Mouse (Mus musculus) heart, embryonic 12.5 days (tissue): ENCODE measurements around the gene Znrf2. TPM values are rescaled to one million over a fixed set of nuclear protein-coding genes. Genes with fewer than 3 reads are reported as not detected.
"Not testable (repeated sequence)": the region's sequence is repeated elsewhere in the genome, so short reads cannot be mapped to it uniquely, and the experiment has no call there.

Source experiments
- ATAC-seq: fragments of 200-750 bp; cut with Nextera tagmentation; 2 replicates; pipeline ENCODE4 v1.8.0; 2017; ENCODE audit warnings: moderate TSS enrichment, moderate library complexity; ENCODE audit not compliant: insufficient number of reproducible peaks, low FRiP score
- H3K27ac ChIP-seq: fragments of 300-500 bp; sonication (generic); 2 replicates; pipeline ENCODE4 v1.5.1; 2016; ENCODE audit warnings: mild to moderate bottlenecking, moderate library complexity; ENCODE audit not compliant: poor library complexity, severe bottlenecking
- H3K27me3 ChIP-seq: fragments of 300-500 bp; sonication (generic); replicated peaks from 2 replicates; pipeline ENCODE4 v1.6.1; 2016; ENCODE audit warnings: mild to moderate bottlenecking, moderate library complexity
- H3K36me3 ChIP-seq: fragments of 300-500 bp; sonication (generic); 2 replicates; pipeline ENCODE4 v1.6.1; 2016; ENCODE audit warnings: mild to moderate bottlenecking, moderate library complexity
- H3K4me1 ChIP-seq: fragments of 300-500 bp; sonication (generic); replicated peaks from 2 replicates; pipeline ENCODE4 v1.6.1; 2016; ENCODE audit warnings: mild to moderate bottlenecking
- H3K4me2 ChIP-seq: fragments of 300-500 bp; sonication (generic); 2 replicates; pipeline ENCODE4 v1.6.1; 2016; ENCODE audit warnings: mild to moderate bottlenecking, moderate library complexity
- H3K4me3 ChIP-seq: fragments of 300-500 bp; sonication (generic); 2 replicates; pipeline ENCODE4 v1.5.1; 2016; ENCODE audit warnings: mild to moderate bottlenecking
- H3K9ac ChIP-seq: fragments of 300-500 bp; sonication (generic); 2 replicates; pipeline ENCODE4 v1.6.1; 2016; ENCODE audit warnings: mild to moderate bottlenecking, moderate library complexity
- H3K9me3 ChIP-seq: fragments of 300-500 bp; sonication (generic); replicated peaks from 2 replicates; pipeline ENCODE4 v1.6.1; 2016; ENCODE audit warnings: mild to moderate bottlenecking, moderate library complexity
- WGBS: fragments of 180-500 bp; shearing (Covaris S2); methylation state at CpG from one replicate; pipeline ENCODE4 v1.1.7; 2016; 5-methylcytosine and 5-hydroxymethylcytosine counted together
- polyA plus RNA-seq: library from polyadenylated mRNA; unstranded; fragments of >200 nt; fragmentation: Nextera tagmentation; extraction: Ambion mirVana; gene quantifications from 2 replicates; pipeline ENCODE4 v1.2.1, GENCODE M21; 2016

The Znrf2 gene
- polyA plus RNA-seq, 1 experiment from 2014 or later = 3.1 TPM

DNA sequence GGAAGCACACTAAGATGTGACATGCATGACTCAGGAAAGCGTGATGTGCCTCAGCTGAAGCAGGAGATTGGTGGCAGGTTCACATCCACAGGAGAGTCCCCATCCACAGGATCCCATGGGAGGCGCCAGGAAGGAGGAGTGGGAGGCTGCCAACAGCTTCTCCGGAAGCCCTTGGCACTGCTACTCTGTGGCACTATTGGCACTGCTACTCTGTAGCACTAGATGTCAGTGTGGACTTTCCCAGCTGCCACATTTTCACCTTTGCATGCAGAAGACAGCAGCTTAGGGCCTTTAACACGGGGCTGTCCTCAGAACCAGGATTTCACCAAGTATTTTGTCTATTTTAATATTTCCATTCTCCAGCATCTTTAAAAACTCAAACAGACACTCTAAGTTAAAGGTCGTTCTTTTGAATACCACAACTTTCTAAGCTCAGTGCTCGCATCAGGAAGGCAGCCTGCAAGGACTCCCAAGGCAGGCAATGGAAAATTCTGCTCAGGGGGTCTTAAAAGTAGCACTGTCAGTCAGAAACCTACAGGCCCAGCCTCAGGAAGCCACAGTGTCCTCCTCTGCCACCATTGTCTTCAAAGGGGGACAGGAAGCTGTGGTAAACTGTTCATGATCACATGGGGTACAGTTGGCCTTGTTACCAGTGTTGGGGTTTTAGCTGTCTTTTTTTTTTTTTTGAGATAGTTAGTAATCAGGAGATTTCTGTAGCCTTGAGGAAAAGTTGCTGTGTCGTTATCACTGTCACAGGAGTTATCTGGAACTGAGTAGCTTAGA lies 7.0 kb upstream of the Znrf2 start:
- no peak for ATAC-seq
- H3K27ac ChIP-seq = no peak overlapping the region
- no peaks in the 10 kb centered on the region for H3K27me3 ChIP-seq
- 51% methylated on average over 7 of the region's 7 CpGs for WGBS
- no peaks in the 10 kb centered on the region for H3K36me3 ChIP-seq
- no peak overlapping the region for H3K4me3 ChIP-seq
- H3K9me3 ChIP-seq = no peaks in the 10 kb centered on the region
- H3K9ac ChIP-seq = no peak overlapping the region
- peaks cover 17% of the 10 kb centered on the region for H3K4me1 ChIP-seq
- H3K4me2 ChIP-seq = no peak overlapping the region

DNA sequence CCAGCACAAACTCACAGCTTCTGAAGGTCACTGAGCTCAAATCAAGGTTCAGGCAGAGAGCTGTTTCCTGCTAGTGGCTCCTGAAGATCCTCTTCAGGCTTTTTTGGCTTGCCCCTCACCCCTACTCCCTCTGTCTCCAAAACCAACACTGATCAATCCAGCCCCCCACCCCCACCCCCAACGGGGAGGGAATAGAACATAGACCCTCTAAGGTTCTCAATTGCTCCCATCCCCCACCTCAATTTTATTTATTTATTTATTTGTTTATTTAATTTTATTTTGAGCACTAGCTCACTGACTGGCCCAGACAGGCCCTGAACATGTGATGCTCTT lies 6.4 kb upstream of the Znrf2 start:
- no peak for ATAC-seq
- Histone ChIP-seq H3K9me3 (no peaks in the 10 kb centered on the region), H3K4me1 (peaks cover 17% of the 10 kb centered on the region), H3K27me3 (no peaks in the 10 kb centered on the region), H3K36me3 (no peaks in the 10 kb centered on the region), H3K27ac (no peak overlapping the region), H3K4me2 (no peak overlapping the region), H3K4me3 (no peak overlapping the region), H3K9ac (no peak overlapping the region)
- 65% methylated on average over 1 of the region's 1 CpGs for WGBS

DNA sequence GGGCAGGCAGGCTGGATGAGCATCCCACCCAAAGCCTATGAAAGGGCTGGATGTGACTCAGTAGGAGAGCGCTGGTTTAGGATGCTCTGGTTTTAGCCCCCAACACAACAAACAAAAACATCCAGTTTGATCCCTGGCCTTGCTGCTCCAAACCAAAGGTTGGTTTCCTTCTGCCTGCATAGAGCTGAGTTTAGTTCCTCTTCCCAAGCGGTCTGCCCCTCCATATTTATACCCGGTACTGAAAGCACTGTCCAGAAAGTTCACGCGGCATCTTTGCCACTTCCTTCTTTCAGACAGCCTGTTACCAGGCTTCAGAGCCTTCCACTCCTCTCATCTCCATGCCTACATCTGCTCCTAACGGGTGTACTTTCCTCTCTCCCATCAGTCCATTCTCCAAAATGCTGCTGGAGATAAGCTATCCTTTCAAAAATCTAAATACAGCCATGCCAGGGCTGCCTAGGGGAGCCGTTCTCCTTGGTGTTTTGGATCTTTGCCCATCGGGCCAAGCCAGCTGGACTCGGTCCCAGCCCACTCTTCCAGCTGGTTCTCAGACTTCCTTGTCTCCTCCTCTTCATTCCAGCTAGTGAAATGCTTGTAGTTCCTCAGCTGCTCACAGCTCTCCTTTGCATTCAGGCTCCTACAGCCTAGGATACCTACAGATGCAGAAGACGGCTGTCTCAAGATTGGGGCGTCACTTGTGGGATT lies 5.0 kb upstream of the Znrf2 start:
- Histone ChIP-seq H3K9ac (no peak overlapping the region), H3K4me2 (no peak overlapping the region), H3K4me1 (peaks cover 21% of the 10 kb centered on the region), H3K27me3 (no peaks in the 10 kb centered on the region), H3K4me3 (no peak overlapping the region), H3K36me3 (no peaks in the 10 kb centered on the region), H3K9me3 (no peaks in the 10 kb centered on the region), H3K27ac (no peak overlapping the region)
- no peak for ATAC-seq
- WGBS = 71% methylated on average over 11 of the region's 11 CpGs

DNA sequence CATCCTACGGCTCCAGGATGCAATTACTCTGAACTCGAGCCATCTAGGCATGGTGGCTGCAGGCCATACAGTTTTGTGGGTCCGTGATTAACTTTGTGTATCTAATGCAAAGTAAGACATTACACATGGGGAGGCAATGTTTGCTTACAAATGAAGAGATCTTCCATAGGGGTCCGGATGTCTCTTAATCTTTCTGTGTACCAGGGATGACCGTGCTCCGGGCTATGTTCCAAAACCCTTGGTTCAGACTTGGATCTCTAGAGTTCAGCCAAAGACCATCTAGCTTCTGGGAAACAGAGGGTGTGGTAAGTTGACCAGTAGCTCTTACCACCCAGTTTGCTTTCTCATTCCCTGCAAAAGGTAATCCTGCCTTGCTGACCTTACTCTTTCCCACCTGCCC lies 4.4 kb upstream of the Znrf2 start:
- no peak overlapping the region for H3K27ac ChIP-seq

DNA sequence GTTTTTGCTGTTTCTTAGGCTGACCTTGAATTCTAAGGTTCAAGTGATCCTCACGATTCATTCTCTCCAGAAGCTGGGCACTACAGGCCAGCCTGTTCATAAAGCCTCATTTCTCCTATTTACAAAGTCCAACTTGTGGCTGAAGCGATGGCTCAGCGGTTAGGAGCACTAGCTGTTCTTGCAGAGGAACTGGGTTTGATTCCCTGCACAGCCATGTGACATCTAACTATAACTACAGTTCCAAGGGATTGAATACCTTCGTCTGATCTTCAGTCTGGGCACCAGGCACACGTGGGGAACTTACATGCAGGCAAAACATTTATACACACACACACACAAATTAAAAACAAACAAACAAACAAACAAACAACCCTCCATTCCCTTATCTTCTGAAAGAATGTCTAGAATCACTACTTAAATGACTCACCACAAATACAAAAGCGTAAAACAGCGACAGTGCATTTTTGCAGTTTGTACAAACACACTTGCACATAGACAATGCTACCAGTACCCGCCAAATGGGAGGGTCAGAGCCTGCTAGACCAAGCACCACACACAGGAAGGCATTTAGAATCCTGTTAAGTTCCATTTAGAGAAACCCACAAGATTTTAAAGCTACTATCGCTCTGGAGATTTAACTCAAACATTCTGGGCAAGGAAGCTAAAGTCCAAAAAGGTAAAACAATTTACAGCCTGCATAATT lies 1.1 kb upstream of the Znrf2 start:
- H3K36me3 ChIP-seq = no peaks in the 10 kb centered on the region
- no peaks in the 10 kb centered on the region for H3K27me3 ChIP-seq
- no peak overlapping the region for H3K27ac ChIP-seq
- peak overlapping the region; percentile 75 for H3K4me2 ChIP-seq
- no peak for ATAC-seq
- no peak overlapping the region for H3K9ac ChIP-seq
- H3K9me3 ChIP-seq = no peaks in the 10 kb centered on the region
- H3K4me3 ChIP-seq = no peak overlapping the region; the same call in 1 of the 2 replicates
- peaks cover 20% of the 10 kb centered on the region for H3K4me1 ChIP-seq
- 78% methylated on average over 9 of the region's 9 CpGs for WGBS

More for the DNA sequence above, 4.4 kb upstream of the Znrf2 start:
- Histone ChIP-seq H3K36me3 (no peaks in the 10 kb centered on the region), H3K4me2 (no peak overlapping the region), H3K4me3 (no peak overlapping the region), H3K9me3 (no peaks in the 10 kb centered on the region), H3K9ac (no peak overlapping the region), H3K27me3 (no peaks in the 10 kb centered on the region), H3K4me1 (peaks cover 21% of the 10 kb centered on the region)
- no peak for ATAC-seq
- WGBS = 81% methylated on average over 6 of the region's 6 CpGs

DNA sequence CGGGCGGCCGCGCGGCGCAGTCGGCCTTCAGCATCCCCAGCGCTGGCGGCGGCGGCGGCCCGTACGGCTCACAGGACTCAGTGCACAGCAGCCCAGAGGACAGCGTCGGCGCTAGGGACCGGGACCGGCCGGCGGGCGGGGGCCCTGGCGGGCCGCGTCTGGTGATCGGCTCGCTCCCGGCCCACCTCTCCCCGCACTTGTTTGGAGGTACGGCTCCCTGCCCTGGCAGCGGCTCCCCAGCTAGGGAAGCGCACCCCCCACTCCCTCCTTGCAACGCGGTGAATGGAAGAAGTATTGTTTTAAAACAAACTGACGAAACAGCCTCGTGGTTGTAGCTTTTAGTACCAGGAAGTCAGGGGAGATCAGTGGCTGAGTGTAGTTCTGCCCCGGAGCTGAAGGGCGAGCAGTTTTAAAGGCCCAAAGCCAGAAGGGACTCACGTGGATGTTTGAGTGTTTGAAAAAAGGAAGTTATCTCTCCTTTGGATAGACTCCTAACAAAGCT lies 601 bp downstream of the Znrf2 start:
- peak; percentile 52 for ATAC-seq
- Histone ChIP-seq H3K9ac (peak overlapping the region; percentile 98), H3K36me3 (no peaks in the 10 kb centered on the region), H3K27me3 (no peaks in the 10 kb centered on the region), H3K4me3 (peak overlapping the region; percentile 96), H3K4me1 (peaks cover 17% of the 10 kb centered on the region), H3K4me2 (peak overlapping the region; percentile 75), H3K9me3 (no peaks in the 10 kb centered on the region), H3K27ac (peak overlapping the region; percentile 99)
- 2% methylated on average over 39 of the region's 39 CpGs for WGBS

DNA sequence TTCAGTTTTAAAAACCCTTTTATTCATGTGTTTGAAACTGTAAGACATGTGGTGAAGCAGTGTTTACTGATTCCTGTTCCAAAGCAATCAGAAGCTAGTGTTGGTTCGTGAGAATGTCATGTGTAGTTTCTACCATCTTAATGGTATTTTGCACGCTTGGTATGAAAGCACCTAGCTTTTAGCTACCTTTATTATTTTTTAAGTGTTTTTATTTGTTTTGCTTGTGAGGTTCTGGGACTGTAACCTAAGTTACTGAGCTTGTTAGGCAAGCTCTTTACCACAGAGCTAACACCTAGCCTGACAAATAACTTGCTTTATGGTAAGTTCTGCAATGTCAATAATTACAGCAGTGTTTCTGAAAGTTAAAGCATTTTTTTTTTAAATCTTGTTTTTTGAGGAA lies 1.7 kb downstream of the Znrf2 start:
- Histone ChIP-seq H3K27ac (0 out of 2 replicates have a peak overlapping the region, but pooled peaks have one; percentile 99), H3K4me3 (peak overlapping the region; percentile 96), H3K4me2 (peak overlapping the region; percentile 75), H3K9me3 (no peaks in the 10 kb centered on the region), H3K27me3 (no peaks in the 10 kb centered on the region), H3K4me1 (peaks cover 20% of the 10 kb centered on the region), H3K36me3 (no peaks in the 10 kb centered on the region), H3K9ac (peak overlapping the region; percentile 98)
- 57% methylated on average over 2 of the region's 2 CpGs for WGBS
- ATAC-seq = no peak

DNA sequence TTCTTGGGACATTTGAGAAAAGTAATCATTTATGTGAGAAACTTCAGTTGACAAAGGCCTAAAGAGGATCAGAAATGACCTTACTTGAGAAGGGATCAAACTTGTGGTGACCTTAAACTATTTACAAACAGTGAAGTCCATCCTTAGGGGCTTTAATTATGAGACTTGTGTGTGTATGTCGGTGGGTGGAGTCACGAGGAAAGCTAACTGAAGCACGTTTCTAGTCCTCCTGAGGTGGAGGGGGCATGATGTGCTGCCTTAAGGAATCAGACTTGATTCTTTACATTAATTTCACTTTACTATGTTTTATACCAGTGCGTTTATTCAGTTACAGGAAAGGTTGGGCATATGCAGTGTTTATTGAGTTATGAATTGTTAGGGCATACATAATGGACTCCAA lies 2.6 kb downstream of the Znrf2 start:
- H3K27ac ChIP-seq = no peak overlapping the region
- H3K36me3 ChIP-seq = no peaks in the 10 kb centered on the region
- H3K9me3 ChIP-seq = no peaks in the 10 kb centered on the region
- no peak for ATAC-seq
- no peak overlapping the region for H3K9ac ChIP-seq
- H3K4me1 ChIP-seq = peaks cover 20% of the 10 kb centered on the region
- H3K4me3 ChIP-seq = no peak overlapping the region
- H3K4me2 ChIP-seq = no peak overlapping the region
- WGBS = 39% methylated on average over 4 of the region's 4 CpGs
- H3K27me3 ChIP-seq = no peaks in the 10 kb centered on the region

DNA sequence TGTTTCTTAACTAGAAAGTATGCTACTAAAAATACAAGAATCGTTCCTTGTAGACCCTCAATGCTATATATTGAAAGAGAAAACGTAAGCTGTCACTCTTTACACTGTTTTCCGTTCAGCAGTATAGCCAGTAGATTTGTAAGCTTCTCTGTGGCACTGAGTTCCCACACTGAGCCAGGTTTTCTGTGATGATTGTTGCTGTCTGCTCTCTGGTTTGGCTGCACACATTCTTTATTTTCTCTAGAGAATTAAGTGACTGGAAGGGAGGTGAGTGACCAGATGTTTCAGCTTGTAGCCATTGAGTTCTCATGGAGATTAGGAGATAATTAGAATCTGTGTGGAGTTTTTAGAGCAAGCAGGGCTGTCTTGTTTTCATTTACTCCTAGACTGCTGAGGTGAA lies 3.0 kb downstream of the Znrf2 start:
- Histone ChIP-seq H3K4me3 (no peak overlapping the region), H3K4me2 (0 out of 2 replicates have a peak overlapping the region, but pooled peaks have one; percentile 13), H3K27ac (no peak overlapping the region), H3K9me3 (no peaks in the 10 kb centered on the region), H3K27me3 (no peaks in the 10 kb centered on the region), H3K36me3 (peaks cover 1% of the 10 kb centered on the region; the same call in 1 of the 2 replicates), H3K4me1 (peaks cover 20% of the 10 kb centered on the region), H3K9ac (no peak overlapping the region)
- WGBS = 51% methylated on average over 3 of the region's 3 CpGs
- ATAC-seq = no peak

DNA sequence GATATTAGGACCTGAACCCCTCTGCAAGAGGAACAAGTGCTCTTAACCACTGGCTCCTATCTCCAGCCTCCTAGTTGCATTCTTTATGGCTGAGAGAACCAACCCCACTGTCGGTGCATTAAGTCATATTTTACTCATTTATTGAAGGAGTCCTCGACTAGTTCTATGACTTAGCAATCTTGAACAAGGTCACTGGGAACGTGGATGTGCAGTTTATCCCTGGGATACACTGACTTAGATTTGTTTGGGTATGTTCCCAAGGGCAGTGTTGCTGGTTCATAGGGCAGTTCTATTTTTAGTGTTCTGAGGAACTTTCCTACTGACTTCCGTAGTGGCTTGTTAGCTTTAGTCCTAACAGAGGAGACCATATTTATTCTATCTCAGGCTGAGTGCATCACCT lies 5.6 kb downstream of the Znrf2 start:
- Histone ChIP-seq H3K4me3 (no peak overlapping the region), H3K4me1 (peaks cover 20% of the 10 kb centered on the region), H3K27me3 (no peaks in the 10 kb centered on the region), H3K36me3 (peaks cover 4% of the 10 kb centered on the region; the same call in 1 of the 2 replicates), H3K27ac (peak overlapping the region; percentile 31; the same call in 1 of the 2 replicates), H3K9ac (no peak overlapping the region), H3K9me3 (no peaks in the 10 kb centered on the region), H3K4me2 (no peak overlapping the region)
- WGBS = 53% methylated on average over 4 of the region's 4 CpGs
- no peak for ATAC-seq

DNA sequence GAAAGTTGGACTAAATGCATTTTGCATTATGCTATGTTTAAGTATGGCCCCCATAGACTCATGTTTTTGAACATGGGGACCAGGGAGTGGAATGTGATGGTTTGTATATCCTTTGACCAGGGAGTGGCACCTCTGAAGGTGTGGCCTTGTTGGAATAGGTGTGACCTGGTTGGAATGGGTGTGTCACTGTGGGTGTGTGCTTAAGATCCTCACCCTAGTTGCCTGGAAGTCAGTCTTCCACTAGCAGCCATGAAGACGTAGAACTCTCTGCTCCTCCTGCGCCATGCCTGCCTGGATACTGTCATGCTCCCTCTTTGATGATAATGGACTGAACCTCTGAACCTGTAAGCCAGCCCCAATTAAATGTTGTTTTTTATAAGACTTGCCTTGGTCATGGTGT lies 7.8 kb downstream of the Znrf2 start:
- H3K9me3 ChIP-seq, H3K27me3 ChIP-seq, H3K9ac ChIP-seq, ATAC-seq, H3K4me2 ChIP-seq, H3K36me3 ChIP-seq, H3K4me3 ChIP-seq, H3K27ac ChIP-seq: not testable (repeated sequence)
- 91% methylated on average over 2 of the region's 2 CpGs for WGBS
- peaks cover 31% of the 10 kb centered on the region for H3K4me1 ChIP-seq
